Mouse (Mus musculus) kidney, adult 2 months (tissue): Measurements from ENCODE around the gene Pank1. TPM values are rescaled to one million over a fixed set of nuclear protein-coding genes. Genes with fewer than 3 reads are reported as not detected.
A peak's percentile ranks its signal among the peaks of the same experiment; 100 is the strongest.

Source experiments
- DNase-seq: peaks from one replicate; pipeline ENCODE4 v3.0.0; 2021
- H3K27ac ChIP-seq: fragments of 200-500 bp; 2 replicates; pipeline ENCODE4 v1.5.1; 2012; ENCODE audit warnings: low read depth, low read length, control low read depth, inconsistent platforms; ENCODE audit not compliant: insufficient read depth
- H3K27me3 ChIP-seq: fragments of 200-500 bp; replicated peaks from 2 replicates; pipeline ENCODE4 v1.6.1; 2012; ENCODE audit warnings: mild to moderate bottlenecking, moderate library complexity, low read length, inconsistent platforms; ENCODE audit not compliant: control insufficient read depth, insufficient read depth
- H3K36me3 ChIP-seq: fragments of 200-500 bp; 2 replicates; pipeline ENCODE4 v1.6.1; 2012; ENCODE audit warnings: mild to moderate bottlenecking, moderate library complexity, low read length, inconsistent platforms; ENCODE audit not compliant: control insufficient read depth, insufficient read depth
- H3K4me1 ChIP-seq: fragments of 200-500 bp; 2 replicates; pipeline ENCODE4 v1.6.1; 2011; ENCODE audit warnings: low read length; ENCODE audit not compliant: control insufficient read depth, insufficient read depth
- H3K4me3 ChIP-seq: fragments of 200-500 bp; 2 replicates; pipeline ENCODE4 v1.5.1; 2011; ENCODE audit warnings: mild to moderate bottlenecking, low read depth, low read length, control low read depth; ENCODE audit not compliant: insufficient read depth
- CTCF ChIP-seq: fragments of 200-500 bp; conservative IDR thresholded peaks from 2 replicates; pipeline ENCODE4 v1.5.1; 2011; ENCODE audit warnings: low read depth, mild to moderate bottlenecking, control low read depth, low read length, moderate library complexity, mixed read lengths; ENCODE audit not compliant: insufficient read depth, insufficient read length
- POLR2A ChIP-seq: fragments of 200-500 bp; IDR thresholded peaks from one replicate; pipeline ENCODE4 v1.6.1; 2011; ENCODE audit warnings: low read depth, low read length, control low read depth
- WGBS: fragments of 180-500 bp; shearing (Covaris S2); methylation state at CpG from one replicate; pipeline ENCODE4 v1.1.7; 2018; 5-methylcytosine and 5-hydroxymethylcytosine counted together
- polyA plus RNA-seq: library from polyadenylated mRNA; depleted of rRNA; stranded (reverse); fragments of >200 nt; gene quantifications from 2 replicates; pipeline ENCODE4 v1.2.3, GENCODE M21; 2012

Pank1 gene
- polyA plus RNA-seq, 1 experiment, result 14.3 TPM

DNA sequence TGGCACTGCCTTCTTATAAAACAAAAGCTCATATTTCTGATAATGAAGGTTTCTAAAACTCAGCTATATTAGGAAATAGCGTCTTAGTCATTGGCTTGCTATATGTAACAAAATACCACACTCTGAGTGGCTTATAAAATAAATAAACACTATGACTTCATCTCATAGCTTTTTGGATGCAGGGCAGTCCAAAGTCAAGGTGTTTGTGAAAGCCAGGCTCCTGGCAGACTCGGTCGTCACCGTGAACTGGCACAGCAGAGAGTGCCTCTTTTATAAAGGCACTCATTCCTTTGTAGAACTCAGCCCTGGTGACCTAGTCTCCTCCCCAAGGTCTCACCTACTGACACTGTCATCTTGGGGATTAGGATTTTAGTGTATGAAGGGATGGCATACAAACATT is 66.5 kb downstream of the Pank1 start:
- no peak overlapping the region for H3K4me3 ChIP-seq

DNA sequence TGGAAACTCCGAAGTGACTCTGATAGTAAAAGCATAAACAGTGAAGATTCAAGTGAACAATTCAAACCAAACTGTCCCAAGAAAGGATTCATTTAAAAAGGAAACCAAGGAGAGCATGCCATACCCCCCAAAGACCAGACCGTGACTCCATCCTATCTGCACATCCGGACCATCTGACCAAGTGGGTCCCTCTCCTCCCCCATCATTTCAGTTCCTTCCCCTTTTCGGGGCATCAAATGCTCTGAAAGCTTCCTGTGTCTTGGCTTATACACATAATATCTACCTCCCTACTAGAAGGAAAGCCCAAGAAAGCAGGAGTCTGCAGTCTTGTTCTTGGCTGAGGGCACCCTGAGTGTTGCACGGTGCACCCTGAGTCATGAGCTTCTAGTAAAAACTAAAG is 72.1 kb downstream of the Pank1 start:
- Histone ChIP-seq H3K36me3 (no peaks in the 10 kb centered on the region), H3K27ac (no peak overlapping the region; the same call in 1 of the 2 replicates), H3K4me3 (no peak overlapping the region), H3K4me1 (peaks cover 6% of the 10 kb centered on the region; the same call in 1 of the 2 replicates), H3K27me3 (no peaks in the 10 kb centered on the region)
- 83% methylated on average over 5 of the region's 5 CpGs for WGBS
- no peak for TF ChIP-seq CTCF
- no peak for TF ChIP-seq POLR2A
- DNase-seq, result no peak

More for the DNA sequence above, 66.5 kb downstream of the Pank1 start:
- DNase-seq, result no peak
- Histone ChIP-seq H3K27ac (no peak overlapping the region), H3K27me3 (no peaks in the 10 kb centered on the region), H3K4me1 (peaks cover 4% of the 10 kb centered on the region; the same call in 1 of the 2 replicates), H3K36me3 (peaks cover 1% of the 10 kb centered on the region; the same call in 1 of the 2 replicates)
- WGBS, result 81% methylated on average over 4 of the region's 4 CpGs
- no peak for TF ChIP-seq POLR2A
- TF ChIP-seq CTCF, result no peak

DNA sequence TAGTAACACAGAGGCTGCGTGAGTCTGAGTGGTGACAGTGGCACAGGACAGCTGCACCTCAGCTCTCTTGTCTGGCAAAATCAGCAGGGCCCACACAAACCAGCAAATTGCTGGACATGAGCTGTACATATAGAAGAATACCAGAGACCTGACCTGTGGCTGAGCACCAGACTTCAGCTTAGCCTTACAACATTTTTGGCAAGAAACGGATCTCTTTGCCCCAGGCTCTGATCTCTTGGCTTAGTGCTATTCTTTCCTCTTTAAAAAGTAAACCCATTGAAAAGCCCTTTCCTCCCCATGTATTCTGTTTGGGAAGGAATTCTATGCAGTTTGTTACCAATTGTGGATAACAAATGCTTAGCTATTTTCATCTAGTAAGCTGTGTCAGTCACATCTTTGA is 74.2 kb downstream of the Pank1 start:
- DNase-seq, result peak; percentile 37
- Histone ChIP-seq H3K36me3 (no peaks in the 10 kb centered on the region), H3K4me3 (no peak overlapping the region), H3K4me1 (peaks cover 14% of the 10 kb centered on the region; the same call in 1 of the 2 replicates), H3K27me3 (no peaks in the 10 kb centered on the region), H3K27ac (peak overlapping the region; percentile 69; the same call in 1 of the 2 replicates)
- 73% methylated on average over 2 of the region's 2 CpGs for WGBS
- TF ChIP-seq POLR2A (no peak), CTCF (no peak)

DNA sequence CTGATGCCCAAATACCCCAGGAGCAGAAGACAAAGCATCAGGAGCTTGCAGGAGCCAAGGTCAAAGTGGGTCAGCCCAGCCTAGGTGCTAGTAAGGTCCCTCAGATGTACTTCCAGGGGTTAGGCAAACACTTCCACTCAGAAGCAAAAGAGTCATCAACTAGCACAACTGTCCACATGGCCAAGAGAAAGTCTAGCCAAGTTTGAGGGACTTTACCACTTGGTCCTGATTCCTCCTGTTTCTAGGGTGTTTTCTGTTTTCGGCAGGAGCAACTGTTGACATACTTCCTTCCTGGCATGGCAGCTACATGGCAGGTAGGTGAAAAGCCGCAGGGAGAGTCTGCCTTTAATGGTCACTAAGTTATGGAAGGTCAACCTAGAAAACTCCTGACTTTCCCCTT is 74.7 kb downstream of the Pank1 start:
- Histone ChIP-seq H3K36me3 (no peaks in the 10 kb centered on the region), H3K4me1 (peaks cover 14% of the 10 kb centered on the region; the same call in 1 of the 2 replicates), H3K27me3 (no peaks in the 10 kb centered on the region), H3K4me3 (no peak overlapping the region), H3K27ac (0 out of 2 replicates have a peak overlapping the region, but pooled peaks have one; percentile 24)
- TF ChIP-seq CTCF, result no peak
- TF ChIP-seq POLR2A, result no peak
- DNase-seq, result peak; percentile 28
- WGBS, result 70% methylated on average over 2 of the region's 2 CpGs

DNA sequence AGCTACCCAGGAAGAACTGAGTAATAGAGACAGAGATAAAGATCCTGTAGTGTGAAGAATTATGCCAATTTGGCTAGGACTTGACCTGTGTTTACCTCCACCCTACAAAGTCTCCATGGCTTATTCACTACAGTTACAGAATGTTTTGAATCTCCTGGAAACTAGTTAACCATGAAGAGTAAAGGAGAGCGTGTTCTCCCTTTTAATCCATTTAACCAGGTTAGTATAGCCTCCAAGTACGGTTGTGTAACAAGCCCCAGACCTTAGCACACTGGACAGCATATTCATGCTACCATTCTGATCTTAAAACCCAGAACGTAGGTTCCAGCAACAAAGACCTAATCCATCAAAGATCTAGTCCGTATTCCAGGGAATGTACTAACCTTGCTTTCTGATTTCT is 75.9 kb downstream of the Pank1 start:
- 69% methylated on average over 4 of the region's 4 CpGs for WGBS
- Histone ChIP-seq H3K27me3 (no peaks in the 10 kb centered on the region), H3K27ac (peak overlapping the region; percentile 47), H3K36me3 (no peaks in the 10 kb centered on the region), H3K4me1 (peaks cover 17% of the 10 kb centered on the region; the same call in 1 of the 2 replicates), H3K4me3 (no peak overlapping the region)
- DNase-seq, result peak; percentile 63
- TF ChIP-seq POLR2A (no peak), CTCF (no peak)

DNA sequence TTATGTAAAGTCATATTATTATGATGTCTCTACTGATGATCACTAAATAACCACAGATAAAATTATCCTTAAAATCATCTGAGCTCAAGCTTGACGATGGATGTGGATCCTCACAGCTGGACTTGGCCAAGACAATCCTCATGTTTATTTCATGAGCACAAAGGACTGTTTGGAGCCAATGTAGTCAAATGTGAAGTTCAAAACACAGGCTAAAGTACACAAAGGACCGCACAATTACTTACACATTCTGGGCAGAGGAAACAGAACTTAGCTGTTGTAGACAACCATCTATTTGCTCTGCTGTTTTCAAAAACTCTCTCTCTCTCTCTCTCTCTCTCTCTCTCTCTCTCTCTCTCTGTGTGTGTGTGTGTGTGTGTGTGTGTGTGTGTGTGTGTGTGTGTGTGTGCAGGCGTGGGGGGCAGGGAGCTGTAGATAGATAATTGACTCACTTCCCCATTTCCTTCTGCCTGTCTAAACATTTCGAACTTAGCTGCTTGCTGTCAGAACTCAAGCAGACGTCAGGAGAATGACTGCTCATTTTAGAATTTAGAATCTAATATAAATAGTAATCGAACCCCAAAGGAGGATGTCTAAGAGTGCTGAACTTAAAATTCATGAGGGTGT is 79.5 kb downstream of the Pank1 start:
- H3K27ac ChIP-seq, result peak overlapping the region; percentile 45; the same call in 1 of the 2 replicates
- TF ChIP-seq CTCF (no peak), POLR2A (no peak)
- H3K27me3 ChIP-seq, result no peaks in the 10 kb centered on the region
- 38% methylated on average over 6 of the region's 6 CpGs for WGBS
- H3K4me3 ChIP-seq, result no peak overlapping the region
- no peaks in the 10 kb centered on the region for H3K36me3 ChIP-seq
- H3K4me1 ChIP-seq, result peaks cover 20% of the 10 kb centered on the region; the same call in 1 of the 2 replicates
- DNase-seq, result peak; percentile 69

DNA sequence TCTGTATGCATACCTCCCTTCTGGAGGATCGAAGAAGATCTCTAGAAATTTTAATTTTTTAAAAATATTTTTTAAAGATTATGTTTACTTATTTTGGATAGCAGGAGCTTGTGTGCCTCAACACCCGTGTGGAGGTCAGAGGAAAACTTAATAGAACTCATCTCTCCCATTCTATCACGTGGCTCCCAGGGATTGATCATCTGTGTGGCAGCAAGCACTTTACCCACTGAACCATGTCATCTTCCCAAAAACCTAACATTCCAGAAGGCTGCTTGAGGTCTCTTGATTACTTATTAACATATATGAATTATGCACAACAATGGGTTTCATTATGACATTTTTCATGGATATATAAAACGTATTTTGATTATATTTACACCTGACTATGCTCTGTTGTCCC is 82.9 kb downstream of the Pank1 start:
- TF ChIP-seq POLR2A, result no peak
- TF ChIP-seq CTCF, result no peak
- Histone ChIP-seq H3K27ac (peak overlapping the region; percentile 82; the same call in 1 of the 2 replicates), H3K36me3 (no peaks in the 10 kb centered on the region), H3K4me1 (peaks cover 20% of the 10 kb centered on the region; the same call in 1 of the 2 replicates), H3K27me3 (no peaks in the 10 kb centered on the region), H3K4me3 (no peak overlapping the region)
- DNase-seq, result peak; percentile 69
- 56% methylated on average over 4 of the region's 4 CpGs for whole genome bisulfite sequencing
